Mouse (Mus musculus): ENCODE measurements at regions not wholly inside any gene's neighbourhood (a gene's known extent, or its start where the extent isn't known, plus 50 kb on each side); places are given as distances from the start of the nearest gene placed in this dataset.
A peak's percentile ranks its signal among the peaks of the same experiment; 100 is the strongest.

- Histone ChIP-seq H3K36me3 (ENCODE audit: control insufficient read depth, insufficient read depth, low read length) (no peaks in the 10 kb centered on the region), H3K9me3 (ENCODE audit: control insufficient read depth, low read length) (no peaks in the 10 kb centered on the region), H3K27ac (ENCODE audit: low read length) (no peak overlapping the region), H3K27me3 (ENCODE audit: control insufficient read depth, insufficient read depth, low read depth, low read length) (no peaks in the 10 kb centered on the region), H3K4me1 (replicated peaks; ENCODE audit: control insufficient read depth, insufficient read depth, low read length) (peaks cover 3% of the 10 kb centered on the region; the same call in 1 of the 2 replicates), H3K4me2 (ENCODE audit: low read depth, low read length) (no peak overlapping the region), H3K4me3 (ENCODE audit: low read length) (no peak overlapping the region), H3K9ac (ENCODE audit: low read length) (no peak overlapping the region)
- ATAC-seq (ENCODE audit: low read depth): peak; percentile 73
- WGBS: 47% methylated on average over 4 of the region's 4 CpGs
Measured at GRCm38 (mm10) chr1:69470614-69471250, 216.3 kb downstream of the Ikzf2 start.

- WGBS: 77% methylated on average over 8 of the region's 8 CpGs
- H3K4me3 ChIP-seq (ENCODE audit: low read length): no peak overlapping the region
- no peaks in the 10 kb centered on the region for H3K27me3 ChIP-seq (ENCODE audit: control insufficient read depth, insufficient read depth, low read depth, low read length)
- H3K36me3 ChIP-seq (ENCODE audit: control insufficient read depth, insufficient read depth, low read length): no peaks in the 10 kb centered on the region
- H3K9me3 ChIP-seq (ENCODE audit: control insufficient read depth, low read length): no peaks in the 10 kb centered on the region
- ATAC-seq (ENCODE audit: low read depth): no peak
- no peak overlapping the region for H3K27ac ChIP-seq (ENCODE audit: low read length)
- peaks cover 3% of the 10 kb centered on the region; the same call in 1 of the 2 replicates for H3K4me1 ChIP-seq (replicated peaks; ENCODE audit: control insufficient read depth, insufficient read depth, low read length)
- H3K4me2 ChIP-seq (ENCODE audit: low read depth, low read length): no peak overlapping the region
- no peak overlapping the region for H3K9ac ChIP-seq (ENCODE audit: low read length)
Measured at GRCm38 (mm10) chr1:69469158-69469901, 217.7 kb downstream of the Ikzf2 start.

- H3K9me3 ChIP-seq (ENCODE audit: control insufficient read depth, low read length): no peaks in the 10 kb centered on the region
- WGBS: 24% methylated on average over 5 of the region's 5 CpGs
- 0 out of 2 replicates have a peak, but pooled peaks have one; percentile 45 for ATAC-seq (ENCODE audit: low read depth)
- no peak overlapping the region for H3K4me3 ChIP-seq (ENCODE audit: low read length)
- H3K27ac ChIP-seq (ENCODE audit: low read length): no peak overlapping the region
- H3K4me2 ChIP-seq (ENCODE audit: low read depth, low read length): no peak overlapping the region
- H3K36me3 ChIP-seq (ENCODE audit: control insufficient read depth, insufficient read depth, low read length): no peaks in the 10 kb centered on the region
- no peak overlapping the region for H3K9ac ChIP-seq (ENCODE audit: low read length)
- H3K4me1 ChIP-seq (replicated peaks; ENCODE audit: control insufficient read depth, insufficient read depth, low read length): peaks cover 3% of the 10 kb centered on the region; the same call in 1 of the 2 replicates
- no peaks in the 10 kb centered on the region for H3K27me3 ChIP-seq (ENCODE audit: control insufficient read depth, insufficient read depth, low read depth, low read length)
Measured at GRCm38 (mm10) chr1:69466534-69467275, 220.3 kb downstream of the Ikzf2 start.

- Histone ChIP-seq H3K36me3 (ENCODE audit: control insufficient read depth, insufficient read depth, low read length) (no peaks in the 10 kb centered on the region), H3K4me2 (ENCODE audit: low read depth, low read length) (no peak overlapping the region)
- 76% methylated on average over 3 of the region's 3 CpGs for WGBS
Measured at GRCm38 (mm10) chr1:69461191-69461590, 225.9 kb downstream of the Ikzf2 start.

GRCm38 (mm10) chr1:69459899-69460298 lies 227.1 kb downstream of the Ikzf2 start:
- no peak overlapping the region for H3K27ac ChIP-seq (ENCODE audit: low read length)
- no peak overlapping the region for H3K9ac ChIP-seq (ENCODE audit: low read length)
- no peak overlapping the region for H3K4me2 ChIP-seq (ENCODE audit: low read depth, low read length)
- H3K36me3 ChIP-seq (ENCODE audit: control insufficient read depth, insufficient read depth, low read length): no peaks in the 10 kb centered on the region
- no peak for ATAC-seq (ENCODE audit: low read depth)
- no peak overlapping the region for H3K4me3 ChIP-seq (ENCODE audit: low read length)
- no peaks in the 10 kb centered on the region for H3K9me3 ChIP-seq (ENCODE audit: control insufficient read depth, low read length)
- no peaks in the 10 kb centered on the region for H3K4me1 ChIP-seq (replicated peaks; ENCODE audit: control insufficient read depth, insufficient read depth, low read length)
- no peaks in the 10 kb centered on the region for H3K27me3 ChIP-seq (ENCODE audit: control insufficient read depth, insufficient read depth, low read depth, low read length)

More at GRCm38 (mm10) chr1:69461191-69461590, 225.9 kb downstream of the Ikzf2 start:
- no peak overlapping the region for H3K27ac ChIP-seq (ENCODE audit: low read length)
- H3K4me1 ChIP-seq (replicated peaks; ENCODE audit: control insufficient read depth, insufficient read depth, low read length): no peaks in the 10 kb centered on the region
- no peak for ATAC-seq (ENCODE audit: low read depth)
- no peak overlapping the region for H3K9ac ChIP-seq (ENCODE audit: low read length)
- H3K9me3 ChIP-seq (ENCODE audit: control insufficient read depth, low read length): no peaks in the 10 kb centered on the region
- no peak overlapping the region for H3K4me3 ChIP-seq (ENCODE audit: low read length)
- no peaks in the 10 kb centered on the region for H3K27me3 ChIP-seq (ENCODE audit: control insufficient read depth, insufficient read depth, low read depth, low read length)

GRCm38 (mm10) chr1:69457471-69457870 lies 229.6 kb downstream of the Ikzf2 start:
- Histone ChIP-seq H3K4me3 (ENCODE audit: low read length) (no peak overlapping the region), H3K27me3 (ENCODE audit: control insufficient read depth, insufficient read depth, low read depth, low read length) (no peaks in the 10 kb centered on the region)
- no peak for ATAC-seq (ENCODE audit: low read depth)

GRCm38 (mm10) chr1:69453991-69454390 lies 233.1 kb downstream of the Ikzf2 start:
- H3K4me3 ChIP-seq (ENCODE audit: low read length): no peak overlapping the region
- ATAC-seq (ENCODE audit: low read depth): no peak
- H3K9ac ChIP-seq (ENCODE audit: low read length): no peak overlapping the region
- H3K9me3 ChIP-seq (ENCODE audit: control insufficient read depth, low read length): no peaks in the 10 kb centered on the region
- 80% methylated on average over 3 of the region's 3 CpGs for WGBS
- H3K27ac ChIP-seq (ENCODE audit: low read length): no peak overlapping the region
- H3K4me1 ChIP-seq (replicated peaks; ENCODE audit: control insufficient read depth, insufficient read depth, low read length): no peaks in the 10 kb centered on the region
- H3K4me2 ChIP-seq (ENCODE audit: low read depth, low read length): no peak overlapping the region
- no peaks in the 10 kb centered on the region for H3K27me3 ChIP-seq (ENCODE audit: control insufficient read depth, insufficient read depth, low read depth, low read length)
- no peaks in the 10 kb centered on the region for H3K36me3 ChIP-seq (ENCODE audit: control insufficient read depth, insufficient read depth, low read length)

More at GRCm38 (mm10) chr1:69457471-69457870, 229.6 kb downstream of the Ikzf2 start:
- Histone ChIP-seq H3K36me3 (ENCODE audit: control insufficient read depth, insufficient read depth, low read length) (no peaks in the 10 kb centered on the region), H3K9me3 (ENCODE audit: control insufficient read depth, low read length) (no peaks in the 10 kb centered on the region), H3K27ac (ENCODE audit: low read length) (no peak overlapping the region), H3K4me2 (ENCODE audit: low read depth, low read length) (no peak overlapping the region), H3K4me1 (replicated peaks; ENCODE audit: control insufficient read depth, insufficient read depth, low read length) (no peaks in the 10 kb centered on the region), H3K9ac (ENCODE audit: low read length) (no peak overlapping the region)

- Histone ChIP-seq H3K4me1 (replicated peaks; ENCODE audit: control insufficient read depth, insufficient read depth, low read length) (no peaks in the 10 kb centered on the region), H3K4me2 (ENCODE audit: low read depth, low read length) (no peak overlapping the region), H3K36me3 (ENCODE audit: control insufficient read depth, insufficient read depth, low read length) (no peaks in the 10 kb centered on the region), H3K9me3 (ENCODE audit: control insufficient read depth, low read length) (no peaks in the 10 kb centered on the region), H3K27ac (ENCODE audit: low read length) (no peak overlapping the region), H3K4me3 (ENCODE audit: low read length) (no peak overlapping the region), H3K27me3 (ENCODE audit: control insufficient read depth, insufficient read depth, low read depth, low read length) (no peaks in the 10 kb centered on the region), H3K9ac (ENCODE audit: low read length) (no peak overlapping the region)
- no peak for ATAC-seq (ENCODE audit: low read depth)
Measured at GRCm38 (mm10) chr1:69452910-69453309, 234.1 kb downstream of the Ikzf2 start.

GRCm38 (mm10) chr1:69450455-69450854 lies 236.6 kb downstream of the Ikzf2 start:
- Histone ChIP-seq H3K4me1 (replicated peaks; ENCODE audit: control insufficient read depth, insufficient read depth, low read length) (no peaks in the 10 kb centered on the region), H3K4me3 (ENCODE audit: low read length) (no peak overlapping the region), H3K9ac (ENCODE audit: low read length) (no peak overlapping the region), H3K27me3 (ENCODE audit: control insufficient read depth, insufficient read depth, low read depth, low read length) (no peaks in the 10 kb centered on the region), H3K4me2 (ENCODE audit: low read depth, low read length) (no peak overlapping the region), H3K36me3 (ENCODE audit: control insufficient read depth, insufficient read depth, low read length) (no peaks in the 10 kb centered on the region), H3K9me3 (ENCODE audit: control insufficient read depth, low read length) (no peaks in the 10 kb centered on the region), H3K27ac (ENCODE audit: low read length) (no peak overlapping the region)
- WGBS: 42% methylated on average over 2 of the region's 2 CpGs
- no peak for ATAC-seq (ENCODE audit: low read depth)

Measured in lung, embryonic 16.5 days (tissue).